Mouse (Mus musculus): ENCODE data around the gene Cd48. TPM values are rescaled to one million over a fixed set of nuclear protein-coding genes. Genes with fewer than 3 reads are reported as not detected.
"Not testable (repeated sequence)": the region's sequence is repeated elsewhere in the genome, so short reads cannot be mapped to it uniquely, and the experiment has no call there.

Gene Cd48
- total RNA-seq, 2 experiments from 2014 or later = 0.54 to 0.82 TPM

- no peak for DNase-seq
These were observed 17.2 kb downstream of the Cd48 start for GRCm38 (mm10) chr1:171698983-171699382.

GRCm38 (mm10) chr1:171713736-171714135, 31.9 kb downstream of the Cd48 start:
- not testable (repeated sequence) for DNase-seq

GRCm38 (mm10) chr1:171715434-171715833, 33.6 kb downstream of the Cd48 start:
- no peak for DNase-seq

- DNase-seq = no peak
These were observed 34.4 kb downstream of the Cd48 start for GRCm38 (mm10) chr1:171716232-171716631.

- no peak for DNase-seq
These were observed 49.4 kb downstream of the Cd48 start for GRCm38 (mm10) chr1:171731195-171731594.

GRCm38 (mm10) chr1:171734898-171735297, 53.1 kb downstream of the Cd48 start:
- no peak for DNase-seq

- DNase-seq = no peak
These were observed 66.5 kb downstream of the Cd48 start for GRCm38 (mm10) chr1:171748127-171748969.

Small RNA genes within 50 kb of the gene (microRNA-seq; reads per million reads assigned to microRNA genes)
- gene Mir7683 (ENCODE audit: borderline replicate concordance in 2 of 2) = 0 reads per million in 2 experiments

Other genes starting within 250 kb of the Cd48 start
- 1 to 10 TPM; 6.2 to 6.9 TPM for gene F11r, start 244.5 kb upstream of the Cd48 start, total RNA-seq (2021)
- gene Alyref2, start 178.5 kb upstream of the Cd48 start, total RNA-seq (2021) = 1 to 10 TPM; 1.6 to 1.9 TPM
- gene Itln1, start 146.7 kb upstream of the Cd48 start, total RNA-seq (2021) = not detected
- not detected for gene Cd244a, start 122.8 kb upstream of the Cd48 start, total RNA-seq (2021)
- under 1 TPM; 0.10 to 0.27 TPM for gene Ly9, start 74.6 kb upstream of the Cd48 start, total RNA-seq (2021)
- gene Slamf7, start 29.0 kb upstream of the Cd48 start, total RNA-seq (2021) = not detected
- not detected for gene Slamf1, start 85.1 kb downstream of the Cd48 start, total RNA-seq (2021)
- gene Cd84, start 157.7 kb downstream of the Cd48 start, total RNA-seq (2021) = under 1 TPM; 0.64 to 0.96 TPM
- not detected for gene Gm10521, start 213.7 kb downstream of the Cd48 start, total RNA-seq (2021)
- not detected for gene Slamf6, start 235.5 kb downstream of the Cd48 start, total RNA-seq (2021)

Measured in gastrocnemius, postnatal 25 days (tissue).